Mouse (Mus musculus): Measurements from ENCODE around the gene Gse1.

DNA sequence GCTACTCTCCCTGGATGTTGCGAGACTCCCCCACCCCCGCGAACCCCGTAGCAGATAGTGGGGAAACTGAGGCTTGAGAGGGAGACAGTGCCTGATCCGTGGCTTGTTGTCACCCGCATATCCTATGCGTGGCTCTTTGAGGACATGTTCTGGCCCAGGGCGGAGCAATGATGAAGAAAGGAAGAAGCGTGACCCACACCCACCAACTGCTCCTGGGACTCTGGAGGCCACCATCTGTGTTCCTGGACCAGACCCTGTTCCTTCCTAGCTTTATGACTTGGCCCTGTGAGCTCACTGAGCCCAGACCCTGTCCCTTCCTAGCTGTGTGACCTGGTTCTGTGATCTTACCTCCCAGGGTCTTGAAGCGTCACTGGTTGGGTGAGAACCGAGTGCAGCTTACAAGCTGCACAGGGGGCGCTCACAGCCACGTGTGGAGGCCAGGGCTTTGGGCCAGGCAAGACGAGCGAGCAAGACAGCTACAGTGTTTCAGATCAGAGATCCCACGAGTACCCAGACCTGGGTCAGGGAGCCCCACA is 48.7 kb downstream of the Gse1 start:
- peak; percentile 49 for TF ChIP-seq CTCF (IDR thresholded peaks at IDR 0.05)
- TF ChIP-seq POLR2A (IDR thresholded peaks at IDR 0.05; ENCODE audit: insufficient read depth, low read depth, low read length), result no peak

All from heart, adult 2 months (tissue).